In genomic region chr11:70625473-70625872, GRCm38 (mm10) we compare ENCODE assay signal across 9 mouse cellular contexts. TPM values are rescaled to one million over a fixed set of nuclear protein-coding genes. Genes with fewer than 3 reads are reported as not detected.
DNase-seq lines count a peak whose midpoint lies in the region; TF ChIP-seq lines count a peak whose summit lies in the region.
"Had no signal": no experiment of that assay in that cellular context is flagged by ENCODE, and none has a peak within 500 bp of the region (broad histone marks: within the 10 kb centered on the region; RNA-seq: fewer than 3 reads in every experiment).

No protein-coding gene starts in this region.

- WGBS in bone marrow, adult 2 months = 29% methylated on average over 4 of the region's 4 CpGs
- WGBS in spleen, adult 2 months = 42% methylated on average over 4 of the region's 4 CpGs

- no peak for TF ChIP-seq POLR2A in bone marrow, adult 2 months (IDR thresholded peaks at IDR 0.05; ENCODE audit: borderline replicate concordance, control insufficient read depth, low read depth, low read length)
- TF ChIP-seq POLR2A in spleen, adult 2 months (IDR thresholded peaks at IDR 0.05; ENCODE audit: low read depth, low read length) = no peak

- no peaks in the 10 kb centered on the region for H3K27me3 ChIP-seq in spleen, adult 2 months (ENCODE audit: control insufficient read depth, insufficient read depth, low read length)

- peak; percentile 30 to 72 for DNase-seq in adrenal gland, adult (ENCODE audit: inconsistent age in 2 of 2, low spot score in 1 of 2)
- DNase-seq in adrenal gland, postnatal 4 days (ENCODE audit: low spot score in 2 of 2) = no peak
- peak; percentile 63 to 69 for DNase-seq in layer of hippocampus, postnatal 10 days (ENCODE audit: low spot score in 2 of 2)
- DNase-seq in layer of hippocampus, adult 8-10 months (ENCODE audit: low spot score in 2 of 2) = no peak
- DNase-seq in kidney, postnatal 4 days = peak; percentile 80 to 83
- DNase-seq in spleen, adult 2 months (ENCODE audit: low read depth in 1 of 2, low spot score in 2 of 2) = peak in 1 of 2 experiments; percentile 36
- no peak for DNase-seq in layer of hippocampus, adult 9-11 months

- peak; percentile 70 for TF ChIP-seq CTCF in bone marrow, adult 2 months (IDR thresholded peaks at IDR 0.05; ENCODE audit: control insufficient read depth, insufficient read depth, low read length)
- peak; percentile 56; the same call in 1 of the 2 replicates for TF ChIP-seq CTCF in spleen, adult 2 months (IDR thresholded peaks at IDR 0.05; ENCODE audit: extremely low read depth, insufficient read depth, insufficient read length, insufficient replicate concordance)

- H3K36me3 ChIP-seq in spleen, adult 2 months (ENCODE audit: control insufficient read depth, insufficient read depth, low read length) = no peaks in the 10 kb centered on the region

- H3K4me3 ChIP-seq in bone marrow, adult 2 months (replicated peaks; ENCODE audit: control insufficient read depth, low read depth, low read length) = no peak overlapping the region
- H3K4me3 ChIP-seq in spleen, adult 2 months (ENCODE audit: extremely low read depth, insufficient read depth, insufficient read length) = no peak overlapping the region

- H3K27ac ChIP-seq in bone marrow, adult 2 months (ENCODE audit: control insufficient read depth, insufficient read depth, low read depth, low read length, poor library complexity) = no peak overlapping the region
- no peak overlapping the region for H3K27ac ChIP-seq in spleen, adult 2 months (ENCODE audit: insufficient read depth, low read length)

- no peaks in the 10 kb centered on the region; the same call in 1 of the 2 replicates for H3K4me1 ChIP-seq in bone marrow, adult 2 months (ENCODE audit: control insufficient read depth, insufficient read depth, low read length)
- no peaks in the 10 kb centered on the region for H3K4me1 ChIP-seq in spleen, adult 2 months (ENCODE audit: control insufficient read depth, insufficient read depth, insufficient read length)

RNA-seq across cellular contexts. Expression of gene Chrne, which starts 6.5 kb away (rescaled TPM):
- under 1 TPM in 1 of 2 experiments, not detected in 1; 0.36 TPM for total RNA-seq in adrenal gland, postnatal 4 days (2021)
- total RNA-seq in layer of hippocampus, postnatal 10 days (2021) = under 1 TPM in 1 of 2 experiments, not detected in 1; 0.94 TPM
- 1 to 10 TPM in 1 of 4 experiments, not detected in 3; 1.0 TPM for total RNA-seq in layer of hippocampus, adult 8-10 months (2022)
- polyA plus RNA-seq in bone marrow, adult 2 months (2011; ENCODE audit: insufficient read depth, insufficient read length, low replicate concordance, missing spikeins) = 2.0 TPM in 1 of 2 replicates, not detected in the other
- 0.66 and 0.99 TPM in 2 replicates for polyA plus RNA-seq in spleen, adult 2 months (2012; rRNA removed)
- polyA plus RNA-seq: heart, embryonic 14.5 days had no signal

RNA-seq across cellular contexts. Expression of gene 4930544D05Rik, which starts 9.8 kb away (rescaled TPM):
- total RNA-seq in adrenal gland, postnatal 4 days (2021) = not detected
- total RNA-seq in layer of hippocampus, postnatal 10 days (2021) = 1 to 10 TPM in 1 of 2 experiments, not detected in 1; 1.1 TPM
- total RNA-seq in layer of hippocampus, adult 8-10 months (2022) = 1 to 10 TPM in 1 of 4 experiments, under 1 TPM in 2, not detected in 1; 0.54 to 1.1 (median 0.87) TPM
- polyA plus RNA-seq in bone marrow, adult 2 months (2011; ENCODE audit: insufficient read depth, insufficient read length, low replicate concordance, missing spikeins) = not detected in 2 replicates
- not detected in 2 replicates for polyA plus RNA-seq in spleen, adult 2 months (2012; rRNA removed)
- polyA plus RNA-seq: heart, embryonic 14.5 days had no signal

RNA-seq across cellular contexts. Expression of gene Gp1ba, which starts 13.4 kb away (rescaled TPM):
- total RNA-seq in adrenal gland, postnatal 4 days (2021) = 1 to 10 TPM in 1 of 2 experiments, under 1 TPM in 1; 0.28 to 1.2 TPM
- total RNA-seq in layer of hippocampus, postnatal 10 days (2021) = not detected
- total RNA-seq in layer of hippocampus, adult 8-10 months (2022) = under 1 TPM in 1 of 4 experiments, not detected in 3; 0.21 TPM
- polyA plus RNA-seq in bone marrow, adult 2 months (2011; ENCODE audit: insufficient read depth, insufficient read length, low replicate concordance, missing spikeins) = 8.6 and 28.3 TPM in 2 replicates
- polyA plus RNA-seq in spleen, adult 2 months (2012; rRNA removed) = 6.8 and 9.3 TPM in 2 replicates

RNA-seq across cellular contexts. Expression of gene Rnf167, which starts 21.6 kb away (rescaled TPM):
- total RNA-seq in adrenal gland, postnatal 4 days (2021) = 100 to 1,000 TPM; 100 to 106 TPM
- 10 to 100 TPM; 60.3 to 61.5 TPM for total RNA-seq in layer of hippocampus, postnatal 10 days (2021)
- 100 to 1,000 TPM in 1 of 4 experiments, 10 to 100 TPM in 3; 84.8 to 102 (median 92.8) TPM for total RNA-seq in layer of hippocampus, adult 8-10 months (2022)
- 125 and 265 TPM in 2 replicates for polyA plus RNA-seq in bone marrow, adult 2 months (2011; ENCODE audit: insufficient read depth, insufficient read length, low replicate concordance, missing spikeins)
- polyA plus RNA-seq in spleen, adult 2 months (2012; rRNA removed) = 137 and 158 TPM in 2 replicates

RNA-seq across cellular contexts. Expression of gene Slc25a11, which starts 21.8 kb away (rescaled TPM):
- total RNA-seq in adrenal gland, postnatal 4 days (2021) = 100 to 1,000 TPM; 153 TPM
- 100 to 1,000 TPM; 117 to 125 TPM for total RNA-seq in layer of hippocampus, postnatal 10 days (2021)
- total RNA-seq in layer of hippocampus, adult 8-10 months (2022) = 100 to 1,000 TPM; 118 to 129 (median 122) TPM
- polyA plus RNA-seq in bone marrow, adult 2 months (2011; ENCODE audit: insufficient read depth, insufficient read length, low replicate concordance, missing spikeins) = 28.7 and 49.2 TPM in 2 replicates
- 73.0 and 78.7 TPM in 2 replicates for polyA plus RNA-seq in spleen, adult 2 months (2012; rRNA removed)

Comparison
In these comparisons a context has a peak if more than half of its experiments do, and no peak if none do; other contexts are left out.
1. DNase-seq: peak in adrenal gland, adult (2 of 2), layer of hippocampus, postnatal 10 days (2 of 2) and kidney, postnatal 4 days (2 of 2); none in adrenal gland, postnatal 4 days (0 of 2), layer of hippocampus, adult 8-10 months (0 of 2) and layer of hippocampus, adult 9-11 months (single experiment).